Mouse (Mus musculus): Measurements from ENCODE around the gene Dnah1. TPM values are rescaled to one million over a fixed set of nuclear protein-coding genes. Genes with fewer than 3 reads are reported as not detected.
A peak's percentile ranks its signal among the peaks of the same experiment; 100 is the strongest.

Gene Dnah1
- total RNA-seq, 2 experiments from 2014 or later: 4.4 TPM

DNA sequence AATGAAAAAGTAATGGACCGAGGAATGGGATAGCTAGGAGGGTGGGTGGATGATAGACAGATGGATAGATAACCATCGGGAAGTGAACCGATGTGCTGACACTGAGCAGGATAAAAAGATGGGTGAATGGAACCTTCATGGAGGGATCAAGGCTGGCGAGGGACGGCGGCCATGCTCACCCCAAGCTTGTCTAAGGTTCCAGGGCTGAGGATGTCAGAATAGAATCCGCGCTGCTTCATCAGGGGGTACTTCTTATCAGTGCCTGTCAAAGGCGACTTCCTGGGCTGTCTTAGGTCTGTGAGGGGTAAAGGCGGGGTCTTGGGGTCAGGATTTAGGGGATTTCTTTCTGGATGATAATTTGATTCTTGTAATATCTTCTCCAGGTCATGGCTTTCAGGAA, 4.2 kb downstream of the Dnah1 start:
- no peak for DNase-seq (ENCODE audit: extremely low spot score in 1 of 2, low spot score in 1 of 2)

DNA sequence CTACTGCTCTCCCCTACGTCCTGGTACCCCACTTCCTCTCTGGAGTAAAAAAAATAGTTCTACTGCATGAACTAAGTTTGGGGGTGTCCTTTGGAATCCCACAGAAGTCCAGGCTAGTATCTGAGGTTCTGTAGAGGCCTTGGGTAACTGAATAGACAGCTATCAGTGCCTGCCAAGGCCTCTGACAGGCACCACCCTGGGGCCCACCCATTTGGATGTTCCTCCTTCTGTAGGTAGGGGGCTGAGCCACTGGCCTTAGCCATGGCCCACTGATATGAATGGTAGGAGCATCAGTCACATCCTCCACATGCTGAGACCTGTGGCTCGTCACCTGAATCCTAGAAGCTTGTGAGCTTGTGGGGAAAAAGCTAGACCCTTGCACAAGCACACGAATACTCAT, 5.9 kb downstream of the Dnah1 start:
- DNase-seq (ENCODE audit: extremely low spot score in 1 of 2, low spot score in 1 of 2): no peak

- DNase-seq (ENCODE audit: extremely low spot score in 1 of 2, low spot score in 1 of 2): no peak
Measured at GRCm38 (mm10) chr14:31316613-31317012, 7.1 kb downstream of the Dnah1 start.

DNA sequence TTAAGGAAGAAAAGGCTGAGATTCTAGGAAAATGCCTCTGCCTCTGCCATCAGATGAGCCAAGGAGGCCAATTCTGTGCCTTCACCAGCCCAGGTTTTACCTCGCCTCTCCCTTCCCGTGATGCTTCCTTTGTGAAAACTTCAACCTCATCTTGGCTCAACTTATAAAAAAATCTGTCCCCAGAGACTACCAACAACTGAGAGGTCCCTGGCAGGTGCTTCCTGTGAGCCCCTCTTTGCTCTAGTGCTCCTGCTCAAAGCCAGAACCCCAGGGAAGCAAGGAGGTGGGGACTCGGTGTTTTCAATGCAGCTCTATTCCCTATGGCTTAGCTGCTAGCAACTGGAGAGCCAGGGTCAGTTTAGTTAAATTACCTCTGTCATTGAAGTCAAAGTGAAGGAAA, 10.5 kb downstream of the Dnah1 start:
- DNase-seq (ENCODE audit: extremely low spot score in 1 of 2, low spot score in 1 of 2): no peak

- no peak for DNase-seq (ENCODE audit: extremely low spot score in 1 of 2, low spot score in 1 of 2)
Measured at GRCm38 (mm10) chr14:31285728-31286127, 38.0 kb downstream of the Dnah1 start.

DNA sequence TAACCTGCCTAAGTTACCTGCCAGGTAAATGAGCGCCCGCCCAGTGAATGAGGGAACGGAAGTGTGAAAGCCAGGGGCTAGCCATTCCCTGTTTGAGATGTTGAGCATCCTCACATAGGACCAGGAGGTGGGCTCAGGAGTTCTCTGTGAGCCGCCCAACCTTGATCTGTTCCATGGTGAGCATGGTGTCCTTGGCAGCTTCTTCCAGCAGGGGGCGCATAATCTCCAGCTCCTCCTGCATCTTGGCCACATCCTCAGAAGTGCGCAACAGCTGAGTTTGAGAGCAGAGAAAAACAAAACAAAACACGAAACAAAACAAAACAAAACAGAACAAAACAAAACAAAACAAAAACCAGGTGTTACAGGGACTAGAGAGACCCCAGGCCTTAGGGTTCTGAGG, 51.5 kb downstream of the Dnah1 start:
- peak; percentile 75 to 94 for DNase-seq (ENCODE audit: extremely low spot score in 1 of 2, low spot score in 1 of 2)

GRCm38 (mm10) chr14:31271121-31271520, 52.6 kb downstream of the Dnah1 start:
- no peak for DNase-seq (ENCODE audit: extremely low spot score in 1 of 2, low spot score in 1 of 2)

DNA sequence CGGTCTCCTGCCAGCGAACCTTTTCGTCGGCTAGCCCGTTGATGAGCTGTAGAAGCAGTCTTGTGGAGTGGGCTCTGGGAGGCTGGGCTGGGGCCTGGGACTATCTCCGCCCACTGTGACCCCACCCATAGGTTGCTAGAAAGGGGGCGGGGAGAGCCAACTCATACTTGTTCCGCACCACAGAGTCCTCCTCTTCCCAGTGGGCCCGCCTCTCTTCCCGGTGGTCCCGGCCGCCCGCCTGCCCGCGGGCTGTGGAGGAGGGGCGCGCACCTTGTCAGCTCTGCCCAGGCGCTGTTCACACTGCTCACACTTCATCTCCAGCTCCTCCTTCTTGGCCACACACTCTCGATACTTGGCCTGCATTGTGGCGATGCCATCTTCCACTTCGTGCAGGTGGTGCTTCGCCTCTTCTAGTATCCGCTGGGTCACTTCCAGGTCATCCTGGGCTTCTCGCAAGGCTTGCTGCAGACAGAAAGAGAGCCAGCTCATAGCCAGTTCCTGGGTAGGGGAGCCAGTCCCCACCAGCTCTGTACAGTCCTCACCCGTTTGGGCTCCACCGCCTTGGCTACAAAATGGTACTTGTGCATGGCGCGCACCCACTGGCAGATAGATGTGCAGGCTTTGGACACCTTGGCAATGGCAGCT, 54.1 kb downstream of the Dnah1 start:
- peak; percentile 20 to 27 for DNase-seq (ENCODE audit: extremely low spot score in 1 of 2, low spot score in 1 of 2)

- peak; percentile 33 to 55 for DNase-seq (ENCODE audit: extremely low spot score in 1 of 2, low spot score in 1 of 2)
Measured at GRCm38 (mm10) chr14:31268301-31269001, 55.2 kb downstream of the Dnah1 start.

DNA sequence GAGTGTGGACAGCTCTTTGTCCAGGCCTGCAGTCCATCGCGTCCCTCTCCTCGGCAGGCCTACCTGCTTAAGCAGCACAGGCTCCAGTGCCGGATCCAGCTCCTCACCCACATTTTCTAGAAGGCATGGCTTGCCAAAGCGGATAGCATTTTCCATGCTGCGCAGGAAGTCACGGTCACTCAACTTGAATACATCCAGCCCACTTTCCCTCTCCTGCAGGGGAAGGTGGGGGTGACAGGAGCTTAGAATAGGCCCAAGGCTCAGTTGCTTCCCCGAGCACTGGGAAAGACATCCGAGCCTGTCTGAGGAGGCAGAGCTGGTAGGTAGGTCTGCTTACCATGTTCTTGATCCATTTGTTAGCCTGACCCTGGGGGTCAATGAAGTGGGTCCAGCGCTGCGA, 56.0 kb downstream of the Dnah1 start:
- peak in 1 of 2 experiments; percentile 19 for DNase-seq (ENCODE audit: extremely low spot score in 1 of 2, low spot score in 1 of 2)

DNA sequence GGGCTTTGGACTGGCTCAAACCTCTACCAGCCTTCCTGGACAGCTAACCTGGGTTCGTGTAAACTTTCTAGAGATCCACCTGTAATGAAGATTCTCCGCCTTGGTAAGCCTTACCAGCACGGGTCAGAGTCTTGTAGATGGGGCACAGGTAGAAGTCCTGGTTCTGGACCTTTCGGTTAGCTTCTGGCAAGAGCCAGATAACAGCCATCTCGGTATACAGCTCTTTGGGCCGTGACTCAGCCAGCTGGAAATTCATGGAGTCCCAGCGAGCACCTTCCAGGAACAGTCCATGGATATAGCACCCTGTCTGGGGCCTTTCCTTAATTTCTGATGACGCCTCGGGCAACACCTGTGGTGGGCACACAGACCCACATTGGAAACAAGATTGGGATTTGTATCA, 62.8 kb downstream of the Dnah1 start:
- no peak for DNase-seq (ENCODE audit: extremely low spot score in 1 of 2, low spot score in 1 of 2)

- no peak for DNase-seq (ENCODE audit: extremely low spot score in 1 of 2, low spot score in 1 of 2)
Measured at GRCm38 (mm10) chr14:31260374-31260773, 63.3 kb downstream of the Dnah1 start.

DNA sequence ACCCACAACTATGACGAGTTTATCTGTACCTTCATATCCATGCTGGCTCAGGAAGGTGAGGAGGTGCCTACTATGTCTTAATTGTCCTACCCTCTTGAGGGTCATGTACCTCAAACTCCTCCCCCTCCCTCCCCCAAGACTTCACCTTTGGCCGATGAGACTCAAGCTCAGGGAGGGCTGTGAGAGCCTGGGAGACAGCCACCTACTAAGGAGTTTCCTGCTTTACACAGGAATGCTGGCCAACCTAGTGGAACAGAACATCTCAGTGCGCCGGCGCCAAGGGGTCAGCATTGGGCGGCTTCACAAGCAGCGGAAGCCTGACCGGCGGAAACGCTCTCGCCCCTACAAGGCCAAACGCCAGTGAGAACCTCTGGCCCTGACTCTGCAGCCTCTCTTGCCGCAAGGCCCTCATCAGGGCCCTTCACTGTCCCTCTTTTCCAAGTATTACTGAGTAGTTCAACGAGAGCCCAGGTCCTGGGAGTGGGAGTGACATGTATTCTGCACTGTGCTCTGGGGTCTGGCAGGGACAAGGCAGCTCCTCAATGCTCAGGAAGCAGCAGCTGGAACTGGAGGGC, 65.1 kb downstream of the Dnah1 start:
- DNase-seq (ENCODE audit: extremely low spot score in 1 of 2, low spot score in 1 of 2): no peak

- DNase-seq (ENCODE audit: extremely low spot score in 1 of 2, low spot score in 1 of 2): no peak
Measured at GRCm38 (mm10) chr14:31252091-31252490, 71.6 kb downstream of the Dnah1 start.

- no peak for DNase-seq (ENCODE audit: extremely low spot score in 1 of 2, low spot score in 1 of 2)
Measured at GRCm38 (mm10) chr14:31251626-31252025, 72.1 kb downstream of the Dnah1 start.

DNA sequence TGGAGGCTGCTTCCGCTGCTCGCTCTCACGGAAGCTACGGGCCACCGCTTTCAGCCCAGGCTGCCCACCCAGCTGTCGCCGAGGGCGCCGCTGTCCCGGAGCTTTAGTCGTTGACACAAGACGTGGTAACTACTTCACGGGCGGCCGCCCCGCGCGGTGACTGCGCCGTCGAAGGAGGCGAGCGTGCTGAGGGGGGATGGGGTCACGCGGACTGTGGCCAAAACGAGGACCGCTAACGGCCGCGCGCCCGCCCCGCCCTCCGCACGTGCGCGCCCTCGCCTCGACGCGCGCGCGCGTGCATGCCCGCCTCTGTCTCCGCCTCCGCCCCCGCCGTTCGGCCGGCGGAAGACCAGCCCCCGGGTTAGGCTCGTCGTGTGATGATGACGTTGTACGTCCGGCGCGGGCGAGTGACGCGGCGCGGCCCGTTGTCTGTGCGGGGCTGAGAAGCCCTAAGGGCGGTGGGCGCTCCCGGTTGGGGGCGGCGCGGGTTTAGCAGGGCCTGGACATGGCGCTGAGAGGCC, 72.6 kb downstream of the Dnah1 start, which contains the start of the genes Phf7 and Bap1:
Phf7 (minus strand) TSS at position 234 of the 521 bp plus-strand sequence.
Bap1 (plus strand) TSS at position 367 of the 521 bp plus-strand sequence.
- DNase-seq (ENCODE audit: extremely low spot score in 1 of 2, low spot score in 1 of 2): peak; percentile 98 to 100

- DNase-seq (ENCODE audit: extremely low spot score in 1 of 2, low spot score in 1 of 2): no peak
Measured at GRCm38 (mm10) chr14:31250222-31251083, 73.2 kb downstream of the Dnah1 start.

DNA sequence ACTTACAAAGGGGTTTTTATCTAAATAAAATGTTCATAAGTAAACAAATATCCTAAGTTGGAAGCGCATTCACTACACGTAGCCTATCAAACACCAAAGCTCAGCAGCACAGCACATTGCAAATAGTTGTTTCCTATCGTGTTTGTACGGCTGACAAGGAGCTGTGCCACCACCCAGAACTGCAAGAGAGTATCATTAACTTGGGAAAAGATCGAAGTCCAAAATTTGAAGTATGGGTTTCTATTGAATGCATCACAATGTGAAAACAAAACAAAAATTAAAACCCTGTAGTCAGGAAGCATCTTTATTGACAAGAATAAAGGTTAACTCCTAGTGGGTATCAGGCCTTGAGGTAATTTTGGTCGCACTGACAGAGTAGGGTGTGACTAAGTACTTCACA, 75.3 kb downstream of the Dnah1 start:
- DNase-seq (ENCODE audit: extremely low spot score in 1 of 2, low spot score in 1 of 2): no peak

GRCm38 (mm10) chr14:31245946-31246345, 77.8 kb downstream of the Dnah1 start:
- no peak for DNase-seq (ENCODE audit: extremely low spot score in 1 of 2, low spot score in 1 of 2)

GRCm38 (mm10) chr14:31244777-31245176, 78.9 kb downstream of the Dnah1 start:
- no peak for DNase-seq (ENCODE audit: extremely low spot score in 1 of 2, low spot score in 1 of 2)

All from layer of hippocampus, postnatal 25 days (tissue).